Mouse (Mus musculus): ENCODE data around the gene Spata25.
"Not testable (repeated sequence)": the region's sequence is repeated elsewhere in the genome, so short reads cannot be mapped to it uniquely, and the experiment has no call there.

Gene Spata25

GRCm38 (mm10) chr2:164828437-164828836 is at the start of gene Spata25:
Spata25 (minus strand) TSS chr2:164828537.
- no peak for DNase-seq (ENCODE audit: low read depth, low spot score)

- not testable (repeated sequence) for DNase-seq (ENCODE audit: low read depth, low spot score)
Observed at GRCm38 (mm10) chr2:164877376-164878215, 49.3 kb upstream of the Spata25 start.

- not testable (repeated sequence) for DNase-seq (ENCODE audit: low read depth, low spot score)
Observed at GRCm38 (mm10) chr2:164875648-164876047, 47.3 kb upstream of the Spata25 start.

- DNase-seq (ENCODE audit: low read depth, low spot score) = no peak
Observed at GRCm38 (mm10) chr2:164874239-164874769, 46.0 kb upstream of the Spata25 start.

- no peak for DNase-seq (ENCODE audit: low read depth, low spot score)
Observed at GRCm38 (mm10) chr2:164873621-164874020, 45.3 kb upstream of the Spata25 start.

GRCm38 (mm10) chr2:164871602-164872303 is 43.4 kb upstream of the Spata25 start:
- DNase-seq (ENCODE audit: low read depth, low spot score) = no peak

- no peak for DNase-seq (ENCODE audit: low read depth, low spot score)
Observed at GRCm38 (mm10) chr2:164868491-164868890, 40.2 kb upstream of the Spata25 start.

- no peak for DNase-seq (ENCODE audit: low read depth, low spot score)
Observed at GRCm38 (mm10) chr2:164867566-164867965, 39.2 kb upstream of the Spata25 start.

- peak; percentile 29 for DNase-seq (ENCODE audit: low read depth, low spot score)
Observed at GRCm38 (mm10) chr2:164866741-164867551, 38.6 kb upstream of the Spata25 start.

- no peak for DNase-seq (ENCODE audit: low read depth, low spot score)
Observed at GRCm38 (mm10) chr2:164864593-164864992, 36.3 kb upstream of the Spata25 start.

- DNase-seq (ENCODE audit: low read depth, low spot score) = not testable (repeated sequence)
Observed at GRCm38 (mm10) chr2:164863411-164863810, 35.1 kb upstream of the Spata25 start.

- peak; percentile 27 for DNase-seq (ENCODE audit: low read depth, low spot score)
Observed at GRCm38 (mm10) chr2:164862179-164862861, 34.0 kb upstream of the Spata25 start.

GRCm38 (mm10) chr2:164861094-164861493 is 32.8 kb upstream of the Spata25 start:
- DNase-seq (ENCODE audit: low read depth, low spot score) = no peak

- DNase-seq (ENCODE audit: low read depth, low spot score) = no peak
Observed at GRCm38 (mm10) chr2:164859640-164860432, 31.5 kb upstream of the Spata25 start.

- no peak for DNase-seq (ENCODE audit: low read depth, low spot score)
Observed at GRCm38 (mm10) chr2:164859155-164859554, 30.8 kb upstream of the Spata25 start.

GRCm38 (mm10) chr2:164857842-164858553 is 29.7 kb upstream of the Spata25 start:
- no peak for DNase-seq (ENCODE audit: low read depth, low spot score)

- peak; percentile 41 for DNase-seq (ENCODE audit: low read depth, low spot score)
Observed at GRCm38 (mm10) chr2:164857101-164857821, 28.9 kb upstream of the Spata25 start, which contains the start of gene Pltp. Pltp (minus strand) TSS chr2:164857711.

GRCm38 (mm10) chr2:164856309-164857100 is 28.2 kb upstream of the Spata25 start:
- DNase-seq (ENCODE audit: low read depth, low spot score) = peak; percentile 36

Measured in brain, adult 2 months (tissue).